Mouse (Mus musculus): ENCODE data around the gene Pls1.

DNA sequence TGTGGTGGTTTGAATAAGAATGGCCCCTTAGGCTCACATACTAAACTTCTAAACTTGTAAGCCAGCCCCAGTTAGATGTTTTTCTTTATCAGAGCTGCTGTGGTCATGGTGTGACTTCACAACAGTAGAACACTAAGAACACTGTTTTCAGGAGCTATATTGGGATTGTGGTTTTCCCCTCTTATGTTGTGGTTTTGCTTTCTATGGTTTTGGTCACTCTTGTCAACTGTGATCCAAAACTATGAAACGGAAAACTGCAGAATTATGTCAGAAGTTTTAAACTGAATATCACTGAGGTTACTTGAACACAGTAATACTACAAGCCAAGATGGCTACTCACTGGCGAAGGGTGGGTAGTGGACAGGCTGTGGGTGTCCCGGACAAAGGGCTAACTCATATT, 12.4 kb downstream of the Pls1 start:
- TF ChIP-seq POLR2A (IDR thresholded peaks at IDR 0.05; ENCODE audit: insufficient read depth, low read depth, low read length) (no peak), CTCF (IDR thresholded peaks at IDR 0.05) (no peak)

Data from heart, adult 2 months (tissue).